Mouse (Mus musculus) myocyte (in vitro differentiated cells): Measurements from ENCODE around the gene Gpr31b.
"Not testable (repeated sequence)": the region's sequence is repeated elsewhere in the genome, so short reads cannot be mapped to it uniquely, and the experiment has no call there.

Experiments used
- CEBPB ChIP-seq: IDR thresholded peaks from 2 replicates; pipeline ENCODE4 v1.6.1; 2011; ENCODE audit warnings: mild to moderate bottlenecking, moderate library complexity; ENCODE audit not compliant: poor library complexity, insufficient read depth, severe bottlenecking
- E2F4 ChIP-seq: IDR thresholded peaks from one replicate; pipeline ENCODE4 v1.6.1; 2011; ENCODE audit warnings: mild to moderate bottlenecking, control low read depth, moderate library complexity; ENCODE audit not compliant: insufficient read depth
- MAX ChIP-seq: IDR thresholded peaks from one replicate; pipeline ENCODE4 v1.6.1; 2011; ENCODE audit warnings: low read depth, mild to moderate bottlenecking, control low read depth
- MYOD1 ChIP-seq, 3 experiments: IDR thresholded peaks; one replicate each; pipeline ENCODE4 v1.6.1; 2011; ENCODE audit warnings: control low read depth in 2 of 3, low read depth in 2 of 3, mild to moderate bottlenecking in 2 of 3, moderate library complexity in 1 of 3; ENCODE audit not compliant: insufficient read length in 2 of 3, control insufficient read depth in 1 of 3
- POLR2A ChIP-seq: IDR thresholded peaks from one replicate; pipeline ENCODE4 v1.6.1; 2011; ENCODE audit warnings: low read depth, mild to moderate bottlenecking, control low read depth, moderate library complexity; ENCODE audit not compliant: insufficient read length
- POLR2AphosphoS2 ChIP-seq: IDR thresholded peaks from one replicate; pipeline ENCODE4 v1.6.1; 2011; ENCODE audit warnings: low read depth, control low read depth; ENCODE audit not compliant: insufficient read length
- REST ChIP-seq: IDR thresholded peaks from one replicate; pipeline ENCODE4 v1.6.1; 2011; ENCODE audit warnings: mild to moderate bottlenecking, control low read depth, moderate library complexity; ENCODE audit not compliant: insufficient read depth, insufficient read length
- USF1 ChIP-seq: IDR thresholded peaks from one replicate; pipeline ENCODE4 v1.6.1; 2011; ENCODE audit warnings: low read depth, mild to moderate bottlenecking, control low read depth, moderate library complexity

DNA sequence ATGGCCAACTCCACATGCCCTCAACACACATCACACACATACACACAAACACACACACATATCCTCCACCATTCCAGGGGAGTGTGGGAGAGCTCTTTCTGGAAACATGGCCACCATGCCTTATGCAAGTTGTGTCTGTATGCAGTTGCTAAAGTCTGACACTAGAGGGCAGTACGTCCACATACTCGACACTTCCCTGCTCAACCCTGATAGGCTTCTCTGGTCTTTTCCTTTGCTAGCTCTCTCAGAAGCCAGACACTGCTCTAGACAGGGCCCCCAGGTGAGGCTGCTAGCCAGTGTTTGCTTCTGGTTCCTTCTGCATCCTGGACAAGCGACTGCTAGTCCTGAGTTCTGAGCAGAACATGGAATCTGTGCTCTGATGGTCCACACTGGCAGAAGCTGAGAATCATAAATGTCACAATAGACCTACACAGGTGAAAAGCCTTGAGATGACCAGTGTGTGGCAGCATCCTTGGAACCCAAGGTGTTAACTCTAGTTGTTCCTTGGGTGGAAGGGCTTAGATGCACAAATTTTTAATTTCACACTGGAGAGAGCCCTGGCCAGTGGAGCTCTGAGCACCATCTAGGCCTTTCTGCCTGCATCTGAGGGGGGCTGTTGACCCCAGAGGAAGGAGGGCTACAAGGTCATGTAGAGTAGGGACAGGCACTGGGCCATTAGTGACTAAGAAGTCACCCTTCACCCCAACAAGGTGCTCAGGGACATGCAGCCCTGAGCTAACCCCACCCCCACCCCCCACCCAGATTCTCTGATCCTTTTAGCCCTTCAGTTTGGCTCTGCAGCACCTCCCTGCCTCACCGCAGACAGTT is 8.0 kb downstream of the Gpr31b start:
- TF ChIP-seq POLR2A; E2F4; MYOD1 (IDR thresholded peaks at IDR 0.05; ENCODE audit: control insufficient read depth in 1 of 3, insufficient read length in 2 of 3, low read depth in 2 of 3); MAX; REST; USF1; POLR2AphosphoS2; CEBPB: not testable (repeated sequence)
